Mouse (Mus musculus) hindbrain, embryonic 15.5 days (tissue): Measurements from ENCODE around the gene Mttp. TPM values are rescaled to one million over a fixed set of nuclear protein-coding genes. Genes with fewer than 3 reads are reported as not detected.

ENCODE experiments used
- ATAC-seq: fragments of 200-750 bp; cut with Nextera tagmentation; 2 replicates; pipeline ENCODE4 v1.8.0; 2017; ENCODE audit warnings: low read depth, moderate number of reproducible peaks, moderate TSS enrichment; ENCODE audit not compliant: low FRiP score
- H3K27ac ChIP-seq: fragments of 300-500 bp; sonication (generic); replicated peaks from 2 replicates; pipeline ENCODE4 v1.5.1; 2015; ENCODE audit warnings: mild to moderate bottlenecking, inconsistent platforms
- H3K27me3 ChIP-seq: fragments of 300-500 bp; sonication (generic); 2 replicates; pipeline ENCODE4 v1.6.1; 2015; ENCODE audit warnings: control low read depth, inconsistent platforms
- H3K36me3 ChIP-seq: fragments of 300-500 bp; sonication (generic); 2 replicates; pipeline ENCODE4 v1.6.1; 2015; ENCODE audit warnings: control low read depth, inconsistent platforms
- H3K4me1 ChIP-seq: fragments of 300-500 bp; sonication (generic); replicated peaks from 2 replicates; pipeline ENCODE4 v1.6.1; 2015; ENCODE audit warnings: control low read depth, inconsistent platforms
- H3K4me2 ChIP-seq: fragments of 300-500 bp; sonication (generic); 2 replicates; pipeline ENCODE4 v1.6.1; 2015; ENCODE audit warnings: moderate library complexity, mild to moderate bottlenecking, inconsistent platforms
- H3K4me3 ChIP-seq: fragments of 300-500 bp; sonication (generic); 2 replicates; pipeline ENCODE4 v1.5.1; 2015; ENCODE audit warnings: mild to moderate bottlenecking, inconsistent platforms
- H3K9ac ChIP-seq: fragments of 300-500 bp; sonication (generic); 2 replicates; pipeline ENCODE4 v1.6.1; 2015; ENCODE audit warnings: inconsistent platforms
- H3K9me3 ChIP-seq: fragments of 300-500 bp; sonication (generic); 2 replicates; pipeline ENCODE4 v1.6.1; 2016; ENCODE audit warnings: control low read depth, inconsistent platforms
- WGBS: fragments of 180-500 bp; shearing (Covaris S2); methylation state at CpG from one replicate; pipeline ENCODE4 v1.1.7; 2015; 5-methylcytosine and 5-hydroxymethylcytosine counted together
- polyA plus RNA-seq: library from polyadenylated mRNA; unstranded; fragments of >200 nt; fragmentation: Nextera tagmentation; extraction: Ambion mirVana; gene quantifications from 2 replicates; pipeline ENCODE4 v1.2.1, GENCODE M21; 2015

Mttp gene
- polyA plus RNA-seq, 1 experiment from 2014 or later: 9.5 TPM

GRCm38 (mm10) chr3:138060429-138060828, 84.3 kb downstream of the Mttp start:
- no peaks in the 10 kb centered on the region for H3K36me3 ChIP-seq
- H3K9ac ChIP-seq: no peak overlapping the region
- 90% methylated on average over 7 of the region's 7 CpGs for WGBS
- no peaks in the 10 kb centered on the region for H3K27me3 ChIP-seq
- no peaks in the 10 kb centered on the region for H3K9me3 ChIP-seq
- no peak for ATAC-seq
- H3K4me2 ChIP-seq: no peak overlapping the region
- H3K4me1 ChIP-seq: peaks cover 14% of the 10 kb centered on the region
- no peak overlapping the region for H3K4me3 ChIP-seq
- H3K27ac ChIP-seq: no peak overlapping the region

DNA sequence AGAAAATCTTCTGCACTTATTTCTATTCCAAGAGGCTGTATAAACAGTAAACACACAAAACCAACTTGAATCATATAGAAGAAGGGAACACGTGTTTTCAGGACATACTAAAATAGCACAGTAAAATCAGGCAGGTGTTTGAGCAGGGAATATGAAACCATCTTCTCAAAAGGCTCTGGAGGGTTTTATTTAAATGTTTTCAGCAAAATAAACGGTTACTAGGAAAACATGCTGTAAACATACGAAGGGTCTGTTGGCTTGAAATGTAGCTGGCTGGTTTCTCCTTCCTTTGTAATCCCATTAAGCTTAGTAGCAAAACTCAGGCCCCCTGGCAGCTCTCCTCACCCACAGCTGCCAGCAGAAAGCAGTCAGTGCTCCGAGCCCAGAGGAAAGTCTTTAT, 86.5 kb downstream of the Mttp start:
- H3K9me3 ChIP-seq: no peaks in the 10 kb centered on the region
- no peak overlapping the region for H3K9ac ChIP-seq
- ATAC-seq: no peak
- 48% methylated on average over 4 of the region's 4 CpGs for WGBS
- no peak overlapping the region for H3K27ac ChIP-seq
- H3K4me3 ChIP-seq: no peak overlapping the region
- no peak overlapping the region for H3K4me2 ChIP-seq
- H3K36me3 ChIP-seq: no peaks in the 10 kb centered on the region
- no peaks in the 10 kb centered on the region for H3K27me3 ChIP-seq
- H3K4me1 ChIP-seq: 0 out of 2 replicates have a peak, but pooled peaks cover 3% of the 10 kb centered on the region

GRCm38 (mm10) chr3:138056976-138057375, 87.8 kb downstream of the Mttp start:
- H3K9me3 ChIP-seq: no peaks in the 10 kb centered on the region
- H3K4me3 ChIP-seq: no peak overlapping the region
- H3K27me3 ChIP-seq: no peaks in the 10 kb centered on the region
- no peak overlapping the region for H3K27ac ChIP-seq
- H3K9ac ChIP-seq: no peak overlapping the region
- 0 out of 2 replicates have a peak, but pooled peaks cover 3% of the 10 kb centered on the region for H3K4me1 ChIP-seq
- no peak overlapping the region for H3K4me2 ChIP-seq
- no peak for ATAC-seq
- 57% methylated on average over 7 of the region's 7 CpGs for WGBS
- no peaks in the 10 kb centered on the region for H3K36me3 ChIP-seq

- Histone ChIP-seq H3K4me3 (no peak overlapping the region), H3K36me3 (no peaks in the 10 kb centered on the region), H3K27me3 (no peaks in the 10 kb centered on the region), H3K4me1 (0 out of 2 replicates have a peak, but pooled peaks cover 3% of the 10 kb centered on the region), H3K4me2 (no peak overlapping the region), H3K9ac (no peak overlapping the region), H3K9me3 (no peaks in the 10 kb centered on the region), H3K27ac (0 out of 2 replicates have a peak overlapping the region, but pooled peaks have one; percentile 4)
- 56% methylated on average over 4 of the region's 4 CpGs for whole genome bisulfite sequencing
- ATAC-seq: no peak
Observed at GRCm38 (mm10) chr3:138053969-138054368, 90.8 kb downstream of the Mttp start.

GRCm38 (mm10) chr3:138051431-138051830, 93.3 kb downstream of the Mttp start:
- 0 out of 2 replicates have a peak, but pooled peaks cover 3% of the 10 kb centered on the region for H3K4me1 ChIP-seq
- no peaks in the 10 kb centered on the region for H3K27me3 ChIP-seq
- no peaks in the 10 kb centered on the region for H3K9me3 ChIP-seq
- no peak overlapping the region for H3K27ac ChIP-seq
- no peak for ATAC-seq
- H3K4me2 ChIP-seq: no peak overlapping the region
- no peaks in the 10 kb centered on the region for H3K36me3 ChIP-seq
- 79% methylated on average over 3 of the region's 3 CpGs for whole genome bisulfite sequencing
- H3K9ac ChIP-seq: no peak overlapping the region
- H3K4me3 ChIP-seq: no peak overlapping the region

DNA sequence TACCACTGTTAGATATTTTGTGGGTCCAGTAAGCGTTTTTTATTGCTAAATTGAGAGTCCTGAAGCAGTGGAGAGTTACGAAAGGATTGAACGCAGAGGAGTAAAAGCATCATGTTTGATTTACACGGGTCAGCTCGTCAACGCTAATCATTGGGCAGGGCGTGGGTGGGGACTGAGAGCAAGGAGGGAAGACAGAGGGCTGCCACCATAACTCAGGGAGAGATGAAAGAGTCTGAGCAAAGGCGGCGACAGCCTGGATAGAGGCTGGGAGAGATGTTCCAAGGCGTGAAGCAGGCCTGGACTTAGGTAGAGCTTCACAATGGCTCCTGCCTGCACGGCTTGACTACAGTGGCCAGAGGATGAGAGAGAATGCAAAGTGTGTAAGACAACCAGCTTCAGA, 94.0 kb downstream of the Mttp start:
- Histone ChIP-seq H3K4me3 (no peak overlapping the region), H3K9ac (no peak overlapping the region), H3K27ac (no peak overlapping the region), H3K4me1 (0 out of 2 replicates have a peak, but pooled peaks cover 3% of the 10 kb centered on the region), H3K27me3 (no peaks in the 10 kb centered on the region), H3K4me2 (no peak overlapping the region), H3K9me3 (no peaks in the 10 kb centered on the region), H3K36me3 (no peaks in the 10 kb centered on the region)
- WGBS: 88% methylated on average over 11 of the region's 11 CpGs
- ATAC-seq: no peak

GRCm38 (mm10) chr3:138049555-138049954, 95.2 kb downstream of the Mttp start:
- WGBS: 88% methylated on average over 6 of the region's 6 CpGs
- H3K4me2 ChIP-seq: no peak overlapping the region
- H3K4me1 ChIP-seq: 0 out of 2 replicates have a peak, but pooled peaks cover 3% of the 10 kb centered on the region
- no peaks in the 10 kb centered on the region for H3K27me3 ChIP-seq
- H3K27ac ChIP-seq: no peak overlapping the region
- H3K36me3 ChIP-seq: no peaks in the 10 kb centered on the region
- ATAC-seq: no peak
- H3K9ac ChIP-seq: no peak overlapping the region
- H3K9me3 ChIP-seq: no peaks in the 10 kb centered on the region
- no peak overlapping the region for H3K4me3 ChIP-seq

- Histone ChIP-seq H3K36me3 (no peaks in the 10 kb centered on the region), H3K4me3 (no peak overlapping the region), H3K9ac (no peak overlapping the region), H3K4me2 (no peak overlapping the region), H3K27me3 (no peaks in the 10 kb centered on the region), H3K4me1 (no peaks in the 10 kb centered on the region), H3K9me3 (no peaks in the 10 kb centered on the region), H3K27ac (no peak overlapping the region)
- ATAC-seq: no peak
- 50% methylated on average over 7 of the region's 7 CpGs for WGBS
Observed at GRCm38 (mm10) chr3:138043316-138043715, 101.5 kb downstream of the Mttp start.

DNA sequence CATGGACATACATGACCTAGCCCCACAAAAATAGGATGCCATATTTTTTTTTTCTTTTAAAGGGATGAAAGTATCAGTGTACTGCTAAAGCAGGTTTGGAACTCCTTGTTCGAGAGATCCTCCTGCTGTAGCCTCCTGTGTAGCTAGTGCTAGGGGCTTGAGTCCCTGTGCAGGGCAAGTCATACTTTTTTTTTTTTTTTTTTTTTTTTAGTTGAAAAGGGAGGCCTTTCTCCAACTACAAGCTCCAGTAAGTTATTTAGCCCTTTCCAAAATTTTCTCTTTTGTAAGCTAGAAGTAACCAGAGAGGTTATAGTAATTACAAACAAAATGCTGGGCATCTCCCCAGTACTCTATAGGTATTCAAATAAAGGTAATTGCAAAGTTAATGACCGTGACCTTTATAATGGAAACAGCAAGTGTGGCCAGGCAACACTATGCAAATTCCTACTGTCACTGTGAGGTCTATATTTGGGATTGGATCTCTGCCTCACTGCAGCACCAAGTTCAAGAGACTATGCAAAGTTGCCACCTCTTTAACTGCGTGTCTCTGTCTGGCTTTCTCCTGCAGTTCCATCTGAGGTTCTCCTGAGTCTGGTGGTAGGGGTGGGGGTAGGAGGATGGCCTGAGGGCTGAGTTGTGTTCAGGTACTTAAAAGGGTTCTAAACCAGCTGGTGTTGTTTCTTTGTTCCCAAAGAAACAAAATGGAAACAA, 103.0 kb downstream of the Mttp start:
- H3K9me3 ChIP-seq: no peaks in the 10 kb centered on the region
- no peak overlapping the region for H3K27ac ChIP-seq
- H3K36me3 ChIP-seq: no peaks in the 10 kb centered on the region
- ATAC-seq: peak; percentile 80
- WGBS: 58% methylated on average over 3 of the region's 3 CpGs
- no peaks in the 10 kb centered on the region for H3K4me1 ChIP-seq
- H3K27me3 ChIP-seq: no peaks in the 10 kb centered on the region
- H3K9ac ChIP-seq: no peak overlapping the region
- no peak overlapping the region for H3K4me3 ChIP-seq
- no peak overlapping the region for H3K4me2 ChIP-seq

- no peak overlapping the region for H3K4me2 ChIP-seq
- H3K4me3 ChIP-seq: no peak overlapping the region
- no peaks in the 10 kb centered on the region for H3K9me3 ChIP-seq
- no peaks in the 10 kb centered on the region for H3K4me1 ChIP-seq
- WGBS: 83% methylated on average over 2 of the region's 2 CpGs
- H3K9ac ChIP-seq: no peak overlapping the region
- no peaks in the 10 kb centered on the region for H3K27me3 ChIP-seq
- no peak for ATAC-seq
- H3K27ac ChIP-seq: no peak overlapping the region
- H3K36me3 ChIP-seq: no peaks in the 10 kb centered on the region
Observed at GRCm38 (mm10) chr3:138040938-138041337, 103.8 kb downstream of the Mttp start.
